Comparison of ENCODE assay signal across 32 mouse cellular contexts in the genomic region with DNA sequence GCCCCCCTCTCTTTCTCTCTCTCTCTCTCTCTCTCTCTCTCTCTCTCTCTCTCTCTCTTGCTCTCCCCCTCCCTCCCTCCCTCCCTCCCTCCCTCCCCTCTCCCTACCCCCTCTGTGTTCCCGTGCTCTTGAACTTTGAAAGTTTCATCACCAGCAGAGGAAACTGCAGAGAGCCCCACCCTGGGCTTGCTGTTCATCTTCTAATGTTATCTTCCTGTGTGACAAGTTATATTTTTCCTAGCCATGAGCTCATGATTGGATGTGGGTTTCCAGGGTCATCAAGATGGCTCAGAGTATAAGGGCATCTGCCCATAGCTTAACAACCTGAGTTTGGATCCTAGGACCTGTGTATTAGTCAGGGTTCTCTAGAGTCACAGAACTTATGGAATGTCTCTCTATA. TPM values are rescaled to one million over a fixed set of nuclear protein-coding genes. Genes with fewer than 3 reads are reported as not detected.
DNase-seq lines count a peak whose midpoint lies in the region; ATAC-seq lines count a peak whose summit lies in the region.
"Had no signal": no experiment of that assay in that cellular context is flagged by ENCODE, and none has a peak within 500 bp of the region (broad histone marks: within the 10 kb centered on the region; RNA-seq: fewer than 3 reads in every experiment).

No protein-coding gene starts in this region.

- H3K27ac ChIP-seq in hindbrain, embryonic 11.5 days (ENCODE audit: low read depth, low read length) = no peak overlapping the region
- H3K27ac ChIP-seq: embryonic facial prominence, embryonic 15.5 days; forebrain, embryonic 12.5 days; hindbrain, embryonic 13.5 days; kidney, embryonic 15.5 days; left cerebral cortex, adult 2 months; limb, embryonic 15.5 days; liver, embryonic 14.5 days; midbrain, embryonic 10.5 days; midbrain, embryonic 15.5 days; neural tube, embryonic 12.5 days had no signal

- no peaks in the 10 kb centered on the region for H3K27me3 ChIP-seq in hindbrain, embryonic 11.5 days (ENCODE audit: control insufficient read depth, insufficient read depth, low read length)
- H3K27me3 ChIP-seq: embryonic facial prominence, embryonic 15.5 days; forebrain, embryonic 12.5 days; hindbrain, embryonic 13.5 days; kidney, embryonic 15.5 days; limb, embryonic 15.5 days; midbrain, embryonic 15.5 days; neural tube, embryonic 12.5 days had no signal

- no peak overlapping the region for H3K9ac ChIP-seq in hindbrain, embryonic 11.5 days (ENCODE audit: low read depth, low read length)
- H3K9ac ChIP-seq: embryonic facial prominence, embryonic 15.5 days; forebrain, embryonic 12.5 days; hindbrain, embryonic 13.5 days; kidney, embryonic 15.5 days; limb, embryonic 15.5 days; liver, embryonic 14.5 days; lung, embryonic 14.5 days; midbrain, embryonic 15.5 days; neural tube, embryonic 12.5 days had no signal

- H3K9me3 ChIP-seq in hindbrain, embryonic 11.5 days (ENCODE audit: control insufficient read depth, low read length) = no peaks in the 10 kb centered on the region
- H3K9me3 ChIP-seq: embryonic facial prominence, embryonic 15.5 days; forebrain, embryonic 12.5 days; kidney, embryonic 15.5 days; limb, embryonic 10.5 days; limb, embryonic 15.5 days; midbrain, embryonic 15.5 days; neural tube, embryonic 12.5 days had no signal

- no peaks in the 10 kb centered on the region for H3K36me3 ChIP-seq in hindbrain, embryonic 11.5 days (ENCODE audit: control insufficient read depth, insufficient read depth, low read length)
- H3K36me3 ChIP-seq: embryonic facial prominence, embryonic 10.5 days; embryonic facial prominence, embryonic 15.5 days; forebrain, embryonic 12.5 days; hindbrain, embryonic 13.5 days; kidney, embryonic 15.5 days; limb, embryonic 10.5 days; limb, embryonic 15.5 days; midbrain, embryonic 10.5 days; midbrain, embryonic 15.5 days; neural tube, embryonic 12.5 days had no signal

- no peak overlapping the region for H3K4me2 ChIP-seq in hindbrain, embryonic 11.5 days (replicated peaks; ENCODE audit: low read depth, low read length)
- H3K4me2 ChIP-seq: embryonic facial prominence, embryonic 15.5 days; forebrain, embryonic 12.5 days; hindbrain, embryonic 13.5 days; kidney, embryonic 15.5 days; limb, embryonic 15.5 days; lung, embryonic 14.5 days; midbrain, embryonic 15.5 days; neural tube, embryonic 12.5 days had no signal

- intact Hi-C loops in left cerebral cortex, postnatal 4 days (cut with DNase I) = no loop called here

- peak; percentile 4 for DNase-seq in adrenal gland, postnatal 10 days
- DNase-seq in adrenal gland, adult 2 months = no peak
- DNase-seq in thymus, postnatal 14 days = peak; percentile 34
- DNase-seq in thymus, postnatal 0 days (ENCODE audit: low spot score) = no peak
- peak; percentile 72 for DNase-seq in induced T-regulatory cell, adult 2 months (ENCODE audit: low read depth)
- DNase-seq in layer of hippocampus, postnatal 25 days (ENCODE audit: extremely low spot score in 1 of 2, low spot score in 1 of 2) = no peak
- DNase-seq in left cerebral cortex, postnatal 4 days = no peak
- DNase-seq in hindbrain, embryonic 11.5 days (ENCODE audit: low spot score) = no peak
- DNase-seq: cerebellum, adult 18-20 months; cerebellum, postnatal 25 days; gastrocnemius, postnatal 10 days; heart, postnatal 36 days; kidney, adult 18-20 months; kidney, postnatal 25 days; lung, embryonic 14.5 days; lung, postnatal 14 days; right cerebral cortex, postnatal 4 days had no signal

- no peak for ATAC-seq in hindbrain, embryonic 11.5 days (ENCODE audit: low FRiP score)
- ATAC-seq: midbrain, embryonic 15.5 days had no signal

- H3K4me1 ChIP-seq in hindbrain, embryonic 11.5 days (replicated peaks; ENCODE audit: control insufficient read depth, insufficient read depth, low read length) = no peaks in the 10 kb centered on the region
- H3K4me1 ChIP-seq: midbrain, embryonic 15.5 days had no signal

- no CpG with 5 or more reads among the region's 1 CpGs for WGBS in hindbrain, embryonic 11.5 days

- H3K4me3 ChIP-seq in hindbrain, embryonic 11.5 days (ENCODE audit: low read depth, low read length) = no peak overlapping the region
- H3K4me3 ChIP-seq: embryonic facial prominence, embryonic 10.5 days; embryonic facial prominence, embryonic 15.5 days; forebrain, embryonic 12.5 days; hindbrain, embryonic 13.5 days; kidney, embryonic 15.5 days; left cerebral cortex, adult 2 months; limb, embryonic 10.5 days; limb, embryonic 15.5 days; midbrain, embryonic 10.5 days; midbrain, embryonic 15.5 days; neural tube, embryonic 12.5 days had no signal

RNA-seq across cellular contexts. Expression of gene Rbm38, which starts 42.9 kb away (rescaled TPM):
- total RNA-seq in adrenal gland, postnatal 10 days (2021) = 10 to 100 TPM; 25.3 to 39.6 TPM
- 10 to 100 TPM; 18.4 to 27.2 TPM for total RNA-seq in adrenal gland, adult 2 months (2021)
- polyA plus RNA-seq in adrenal gland, adult 2 months (2012; rRNA removed) = 160 and 174 TPM in 2 replicates
- polyA plus RNA-seq in thymus, postnatal 0 days (2015; fragmentation: Nextera tagmentation; extraction: Ambion mirVana) = 144 and 151 TPM in 2 replicates
- total RNA-seq in layer of hippocampus, postnatal 25 days (2021) = 1 to 10 TPM; 3.3 to 5.0 TPM
- 1 to 10 TPM; 7.5 to 8.1 TPM for total RNA-seq in left cerebral cortex, postnatal 4 days (2021)
- polyA plus RNA-seq in hindbrain, embryonic 11.5 days (2014; fragmentation: Nextera tagmentation; extraction: Ambion mirVana) = 57.0 and 63.3 TPM in 2 replicates

RNA-seq across cellular contexts. Expression of gene Ctcfl, which starts 56.1 kb away (rescaled TPM):
- under 1 TPM; 0.24 to 0.33 TPM for total RNA-seq in adrenal gland, postnatal 10 days (2021)
- under 1 TPM; 0.10 to 0.12 TPM for total RNA-seq in adrenal gland, adult 2 months (2021)
- polyA plus RNA-seq in adrenal gland, adult 2 months (2012; rRNA removed) = not detected in 2 replicates
- polyA plus RNA-seq in thymus, postnatal 0 days (2015; fragmentation: Nextera tagmentation; extraction: Ambion mirVana) = 0.21 and 0.26 TPM in 2 replicates
- not detected for total RNA-seq in layer of hippocampus, postnatal 25 days (2021)
- not detected for total RNA-seq in left cerebral cortex, postnatal 4 days (2021)
- polyA plus RNA-seq in hindbrain, embryonic 11.5 days (2014; fragmentation: Nextera tagmentation; extraction: Ambion mirVana) = 0.06 TPM in 2 replicates
- total RNA-seq: gastrocnemius, postnatal 10 days; layer of hippocampus, adult 18-20 months; layer of hippocampus, postnatal 10 days had no signal
- polyA plus RNA-seq: brain, embryonic 14.5 days had no signal

Comparison
In these comparisons a context has a peak if more than half of its experiments do, and no peak if none do; other contexts are left out.
1. DNase-seq: peak in adrenal gland, postnatal 10 days (single experiment), thymus, postnatal 14 days (single experiment) and induced T-regulatory cell, adult 2 months (single experiment); none in adrenal gland, adult 2 months (single experiment), thymus, postnatal 0 days (single experiment), layer of hippocampus, postnatal 25 days (0 of 2), left cerebral cortex, postnatal 4 days (single experiment) and hindbrain, embryonic 11.5 days (single experiment).